Mouse (Mus musculus) liver, embryonic 14.5 days (tissue): ENCODE measurements around the gene C1rb. TPM values are rescaled to one million over a fixed set of nuclear protein-coding genes. Genes with fewer than 3 reads are reported as not detected.
"Not testable (repeated sequence)": the region's sequence is repeated elsewhere in the genome, so short reads cannot be mapped to it uniquely, and the experiment has no call there.

Source experiments
- ATAC-seq: fragments of 200-750 bp; cut with Nextera tagmentation; 2 replicates; pipeline ENCODE4 v1.8.0; 2017; ENCODE audit warnings: moderate number of reproducible peaks, mild to moderate bottlenecking, moderate library complexity; ENCODE audit not compliant: insufficient read depth
- DNase-seq, 3 experiments: peaks; one replicate each; pipeline ENCODE4 v3.0.0-alpha.2; 2012 to 2013; ENCODE audit warnings: low read depth in 3 of 3, low spot score in 3 of 3
- H3K27ac ChIP-seq: fragments of 300-500 bp; sonication (generic); 2 replicates; pipeline ENCODE4 v1.5.1; 2014; ENCODE audit warnings: moderate library complexity, mild to moderate bottlenecking, control low read depth, inconsistent platforms
- H3K27me3 ChIP-seq: fragments of 300-500 bp; sonication (generic); 2 replicates; pipeline ENCODE4 v1.6.1; 2014; ENCODE audit warnings: mild to moderate bottlenecking, low read length, moderate library complexity; ENCODE audit not compliant: control insufficient read depth, insufficient read depth
- H3K36me3 ChIP-seq: fragments of 300-500 bp; sonication (generic); replicated peaks from 2 replicates; pipeline ENCODE4 v1.6.1; 2014; ENCODE audit warnings: low read depth; ENCODE audit not compliant: control insufficient read depth, insufficient read depth
- H3K4me1 ChIP-seq, 2 experiments: fragments of 200-500 bp in 1 of 2; fragments of 300-500 bp in 1 of 2; sonication (generic) in 1 of 2; replicated peaks; 2 replicates each; pipeline ENCODE4 v1.6.1; 2012 to 2014; ENCODE audit warnings: antibody characterized with exemption in 1 of 2, inconsistent platforms in 1 of 2, low read length in 1 of 2; ENCODE audit not compliant: control insufficient read depth in 2 of 2, insufficient read depth in 2 of 2
- H3K4me2 ChIP-seq: fragments of 300-500 bp; sonication (generic); 2 replicates; pipeline ENCODE4 v1.6.1; 2014; ENCODE audit warnings: low read depth, mild to moderate bottlenecking, control low read depth, moderate library complexity
- H3K4me3 ChIP-seq, 2 experiments: fragments of 200-500 bp in 1 of 2; fragments of 300-500 bp in 1 of 2; sonication (generic) in 1 of 2; 2 replicates each; pipeline ENCODE4 v1.5.1; 2012 to 2014; ENCODE audit warnings: low read depth in 2 of 2, low read length in 2 of 2, mild to moderate bottlenecking in 2 of 2, control low read depth in 1 of 2, inconsistent platforms in 1 of 2, moderate library complexity in 1 of 2; ENCODE audit not compliant: insufficient read depth in 1 of 2
- H3K9ac ChIP-seq: fragments of 300-500 bp; sonication (generic); replicated peaks from 2 replicates; pipeline ENCODE4 v1.6.1; 2014; ENCODE audit warnings: mild to moderate bottlenecking, control low read depth, moderate library complexity
- H3K9me3 ChIP-seq: fragments of 300-500 bp; sonication (generic); 2 replicates; pipeline ENCODE4 v1.6.1; 2016; ENCODE audit warnings: low read length, mixed read lengths; ENCODE audit not compliant: control insufficient read depth
- CTCF ChIP-seq: IDR thresholded peaks from 2 replicates; pipeline ENCODE4 v1.5.1; 2016; ENCODE audit warnings: antibody characterized with exemption, low read depth, control low read depth
- EP300 ChIP-seq: IDR thresholded peaks from 2 replicates; pipeline ENCODE4 v1.6.1; 2016; ENCODE audit warnings: antibody characterized with exemption, low read depth
- WGBS: fragments of 180-500 bp; shearing (Covaris S2); extraction: QIAGEN DNeasy Blood & Tissue Kit; methylation state at CpG from one replicate; pipeline ENCODE4 v1.1.7; 2014; ENCODE audit not compliant: insufficient replicate concordance; 5-methylcytosine and 5-hydroxymethylcytosine counted together
- polyA plus RNA-seq, 2 experiments: library from polyadenylated mRNA; depleted of rRNA in 1 of 2; stranded (reverse) in 1 of 2; unstranded in 1 of 2; fragments of >200 nt; fragmentation: Nextera tagmentation in 1 of 2; extraction: Ambion mirVana in 1 of 2; gene quantifications; 2 replicates each; pipeline versions ENCODE4 v1.2.1 to v1.2.3; 2012 to 2014

The C1rb gene
- polyA plus RNA-seq, 2 experiments, result not detected

DNA sequence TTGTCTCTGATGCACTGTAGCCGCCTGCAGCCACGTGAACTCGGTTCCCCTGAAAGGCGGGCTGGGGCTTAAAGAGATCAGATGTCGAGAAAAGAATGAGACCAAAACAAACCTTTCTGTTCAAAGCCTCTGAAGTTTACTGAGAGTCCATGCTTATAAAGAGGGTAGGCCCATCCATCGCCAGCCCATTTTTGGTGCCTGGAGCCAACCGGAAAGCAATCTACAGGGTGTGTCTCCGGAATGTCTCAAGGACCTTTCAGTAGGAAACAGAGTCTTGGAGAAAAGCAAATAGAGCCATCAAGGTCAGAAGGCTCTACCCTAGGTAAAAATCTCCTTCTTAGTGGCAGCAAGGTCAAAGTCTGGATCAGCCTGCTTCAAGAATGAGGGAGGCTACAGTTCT lies 23.0 kb downstream of the C1rb start:
- TF ChIP-seq EP300 (no peak), CTCF (no peak)
- WGBS, result 77% methylated on average over 8 of the region's 8 CpGs
- H3K27me3 ChIP-seq, result no peaks in the 10 kb centered on the region

DNA sequence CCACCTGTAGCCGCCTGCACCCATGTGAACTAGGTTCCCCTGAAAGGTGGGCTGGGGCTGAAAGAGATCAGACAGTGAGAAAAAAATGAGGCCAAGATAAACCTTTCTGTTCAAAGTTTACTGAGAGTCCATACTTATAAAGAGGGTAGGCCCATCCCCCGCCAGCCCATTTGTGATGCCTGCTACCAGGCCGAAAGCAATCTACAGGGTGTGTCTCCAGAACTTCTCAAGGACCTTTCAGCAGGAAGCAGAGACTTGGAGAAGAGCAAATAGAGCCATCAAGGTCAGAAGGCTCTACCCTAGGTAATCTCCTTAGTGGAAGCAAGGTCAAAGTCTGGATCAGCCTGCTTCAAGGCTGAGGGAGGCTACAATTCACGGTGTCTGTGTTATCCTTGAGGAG lies 31.9 kb downstream of the C1rb start:
- no peak overlapping the region for H3K4me2 ChIP-seq
- ATAC-seq (no peak), DNase-seq (no peak)
- no peaks in the 10 kb centered on the region for H3K4me1 ChIP-seq
- no peak overlapping the region for H3K27ac ChIP-seq
- TF ChIP-seq EP300, result no peak
- no peak for TF ChIP-seq CTCF
- WGBS, result 79% methylated on average over 4 of the region's 4 CpGs
- no peaks in the 10 kb centered on the region for H3K9me3 ChIP-seq
- no peaks in the 10 kb centered on the region for H3K27me3 ChIP-seq
- no peak overlapping the region for H3K9ac ChIP-seq
- H3K36me3 ChIP-seq, result no peaks in the 10 kb centered on the region
- H3K4me3 ChIP-seq, result no peak overlapping the region

More for the DNA sequence above, 23.0 kb downstream of the C1rb start:
- no peaks in the 10 kb centered on the region for H3K9me3 ChIP-seq
- ATAC-seq (no peak), DNase-seq (no peak)
- no peak overlapping the region for H3K27ac ChIP-seq
- H3K4me1 ChIP-seq, result no peaks in the 10 kb centered on the region
- no peak overlapping the region for H3K9ac ChIP-seq
- no peaks in the 10 kb centered on the region for H3K36me3 ChIP-seq
- H3K4me2 ChIP-seq, result no peak overlapping the region
- no peak overlapping the region for H3K4me3 ChIP-seq

DNA sequence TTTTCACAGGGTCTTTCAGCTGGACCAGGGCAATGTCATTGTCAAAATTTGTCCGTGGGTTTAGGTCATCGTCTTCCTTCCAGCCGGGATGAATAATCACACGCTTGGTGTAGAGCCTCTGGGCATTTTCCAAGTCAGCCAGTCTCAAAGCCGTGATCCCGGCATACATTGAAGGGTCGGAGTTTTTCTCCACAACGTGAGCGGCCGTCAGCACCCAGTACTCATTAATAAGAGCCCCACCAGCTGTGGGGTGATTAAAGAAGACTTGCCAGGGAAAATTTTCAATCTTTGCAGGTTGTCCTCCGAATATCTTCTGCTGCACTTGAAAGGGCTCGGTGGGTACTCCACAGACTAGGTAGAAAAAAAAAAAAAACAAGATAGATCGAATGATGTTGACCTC lies 55.5 kb downstream of the C1rb start:
- no peaks in the 10 kb centered on the region for H3K27me3 ChIP-seq
- TF ChIP-seq CTCF (no peak), EP300 (no peak)
- H3K9me3 ChIP-seq, result no peaks in the 10 kb centered on the region
- H3K36me3 ChIP-seq, result no peaks in the 10 kb centered on the region
- DNase-seq, result no peak
- H3K27ac ChIP-seq, result no peak overlapping the region
- H3K9ac ChIP-seq, result no peak overlapping the region
- no peak for ATAC-seq
- H3K4me1 ChIP-seq, result no peaks in the 10 kb centered on the region
- WGBS, result 74% methylated on average over 13 of the region's 13 CpGs
- H3K4me2 ChIP-seq, result no peak overlapping the region
- no peak overlapping the region for H3K4me3 ChIP-seq

DNA sequence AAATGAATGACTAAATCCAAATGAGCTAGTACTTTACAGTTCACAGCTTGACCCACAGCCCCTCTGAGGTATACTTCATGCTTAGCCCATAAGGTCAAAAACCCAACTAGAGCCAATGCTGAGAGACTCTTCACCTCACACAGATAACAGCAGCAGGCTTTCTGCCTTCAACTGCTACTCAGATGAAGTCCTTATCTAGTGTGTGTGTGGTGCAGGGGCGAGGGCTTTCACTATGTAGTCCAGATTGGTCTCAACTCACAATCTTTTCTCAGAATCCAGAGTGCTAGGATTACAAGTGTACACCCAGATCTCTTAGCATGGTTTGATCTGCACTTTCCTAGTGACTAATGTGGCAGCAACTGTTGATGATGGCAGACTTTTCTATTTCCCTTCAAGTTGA lies 56.1 kb downstream of the C1rb start:
- WGBS, result 7% methylated on average over 1 of the region's 1 CpGs
- H3K27me3 ChIP-seq, H3K4me3 ChIP-seq, H3K27ac ChIP-seq, DNase-seq, H3K9me3 ChIP-seq, H3K9ac ChIP-seq, H3K4me2 ChIP-seq, H3K36me3 ChIP-seq, H3K4me1 ChIP-seq, ATAC-seq: not testable (repeated sequence)

DNA sequence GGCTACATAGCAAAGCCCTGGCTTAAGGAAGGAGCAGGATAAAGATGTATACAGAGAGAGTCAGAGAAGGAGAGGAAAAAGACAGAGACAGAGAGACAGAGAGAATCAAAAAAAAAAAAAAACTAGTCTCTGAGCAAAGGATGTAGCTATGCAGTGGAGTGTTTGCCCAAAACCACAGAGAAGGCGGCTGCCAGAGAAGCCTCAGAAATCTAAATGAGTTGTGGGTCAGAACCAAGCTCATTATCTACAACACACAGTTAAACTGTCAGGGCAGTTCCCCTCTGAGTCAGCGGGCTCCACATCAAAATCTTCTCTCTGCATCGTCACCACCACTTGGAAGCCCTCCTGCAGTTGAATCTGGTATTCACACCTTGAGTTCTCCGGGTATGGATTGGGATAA lies 60.7 kb downstream of the C1rb start:
- H3K27me3 ChIP-seq, result no peaks in the 10 kb centered on the region
- no peaks in the 10 kb centered on the region for H3K9me3 ChIP-seq
- H3K4me2 ChIP-seq, result no peak overlapping the region
- ATAC-seq (no peak), DNase-seq (no peak)
- no peak overlapping the region for H3K4me3 ChIP-seq
- H3K4me1 ChIP-seq, result no peaks in the 10 kb centered on the region
- no peak overlapping the region for H3K27ac ChIP-seq
- no peaks in the 10 kb centered on the region for H3K36me3 ChIP-seq
- TF ChIP-seq EP300 (no peak), CTCF (no peak)
- no peak overlapping the region for H3K9ac ChIP-seq
- 32% methylated on average over 4 of the region's 4 CpGs for WGBS

Other genes with a start within 250 kb of the C1rb start
- gene Pex5, start 155.2 kb upstream of the C1rb start, polyA plus RNA-seq (2012; rRNA removed), result 9.1 and 12.5 TPM in 2 replicates
- gene Pex5, start 155.2 kb upstream of the C1rb start, polyA plus RNA-seq (2014; fragmentation: Nextera tagmentation; extraction: Ambion mirVana), result 14.2 and 16.7 TPM in 2 replicates
- 2.5 and 3.0 TPM in 2 replicates for gene Clstn3, start 105.5 kb upstream of the C1rb start, polyA plus RNA-seq (2012; rRNA removed)
- 1.7 and 2.4 TPM in 2 replicates for gene Clstn3, start 105.5 kb upstream of the C1rb start, polyA plus RNA-seq (2014; fragmentation: Nextera tagmentation; extraction: Ambion mirVana)
- gene C1rl, start 77.2 kb upstream of the C1rb start, polyA plus RNA-seq (2012; rRNA removed), result 3.8 and 3.9 TPM in 2 replicates
- gene C1rl, start 77.2 kb upstream of the C1rb start, polyA plus RNA-seq (2014; fragmentation: Nextera tagmentation; extraction: Ambion mirVana), result 7.3 and 7.6 TPM in 2 replicates
- 4.8 and 7.8 TPM in 2 replicates for gene C1ra, start 57.9 kb upstream of the C1rb start, polyA plus RNA-seq (2012; rRNA removed)
- gene C1ra, start 57.9 kb upstream of the C1rb start, polyA plus RNA-seq (2014; fragmentation: Nextera tagmentation; extraction: Ambion mirVana), result 8.6 and 10.7 TPM in 2 replicates
- gene C1s1, start 27.9 kb upstream of the C1rb start, polyA plus RNA-seq (2012; rRNA removed), result 36.1 and 40.9 TPM in 2 replicates
- 23.9 and 26.4 TPM in 2 replicates for gene C1s1, start 27.9 kb upstream of the C1rb start, polyA plus RNA-seq (2014; fragmentation: Nextera tagmentation; extraction: Ambion mirVana)
- gene C1s2, start 65.8 kb downstream of the C1rb start, polyA plus RNA-seq (2012; rRNA removed), result 0.01 TPM in 1 of 2 replicates, not detected in the other
- gene C1s2, start 65.8 kb downstream of the C1rb start, polyA plus RNA-seq (2014; fragmentation: Nextera tagmentation; extraction: Ambion mirVana), result not detected in 2 replicates
- gene Lpcat3, start 92.7 kb downstream of the C1rb start, polyA plus RNA-seq (2012; rRNA removed), result 61.4 and 65.7 TPM in 2 replicates
- gene Lpcat3, start 92.7 kb downstream of the C1rb start, polyA plus RNA-seq (2014; fragmentation: Nextera tagmentation; extraction: Ambion mirVana), result 64.2 and 67.0 TPM in 2 replicates
- gene Emg1, start 141.9 kb downstream of the C1rb start, polyA plus RNA-seq (2012; rRNA removed), result 91.1 and 103 TPM in 2 replicates
- gene Emg1, start 141.9 kb downstream of the C1rb start, polyA plus RNA-seq (2014; fragmentation: Nextera tagmentation; extraction: Ambion mirVana), result 147 and 162 TPM in 2 replicates
- 101 and 124 TPM in 2 replicates for gene Phb2, start 142.0 kb downstream of the C1rb start, polyA plus RNA-seq (2012; rRNA removed)
- gene Phb2, start 142.0 kb downstream of the C1rb start, polyA plus RNA-seq (2014; fragmentation: Nextera tagmentation; extraction: Ambion mirVana), result 210 and 240 TPM in 2 replicates
- gene Ptpn6, start 168.4 kb downstream of the C1rb start, polyA plus RNA-seq (2012; rRNA removed), result 14.3 and 17.9 TPM in 2 replicates
- gene Ptpn6, start 168.4 kb downstream of the C1rb start, polyA plus RNA-seq (2014; fragmentation: Nextera tagmentation; extraction: Ambion mirVana), result 26.6 and 28.4 TPM in 2 replicates
- 27.9 and 50.2 TPM in 2 replicates for gene Grcc10, start 171.1 kb downstream of the C1rb start, polyA plus RNA-seq (2012; rRNA removed)
- gene Grcc10, start 171.1 kb downstream of the C1rb start, polyA plus RNA-seq (2014; fragmentation: Nextera tagmentation; extraction: Ambion mirVana), result 74.0 and 80.0 TPM in 2 replicates
- gene Gm45234, start 185.7 kb downstream of the C1rb start, polyA plus RNA-seq (2012; rRNA removed), result 0.37 TPM in 1 of 2 replicates, not detected in the other
- gene Gm45234, start 185.7 kb downstream of the C1rb start, polyA plus RNA-seq (2014; fragmentation: Nextera tagmentation; extraction: Ambion mirVana), result not detected in 2 replicates
- 2.5 and 2.8 TPM in 2 replicates for gene Atn1, start 186.2 kb downstream of the C1rb start, polyA plus RNA-seq (2012; rRNA removed)
- 0.58 and 1.5 TPM in 2 replicates for gene Atn1, start 186.2 kb downstream of the C1rb start, polyA plus RNA-seq (2014; fragmentation: Nextera tagmentation; extraction: Ambion mirVana)
- 0.47 and 0.50 TPM in 2 replicates for gene Eno2, start 199.4 kb downstream of the C1rb start, polyA plus RNA-seq (2012; rRNA removed)
- 0.09 TPM in 1 of 2 replicates, not detected in the other for gene Eno2, start 199.4 kb downstream of the C1rb start, polyA plus RNA-seq (2014; fragmentation: Nextera tagmentation; extraction: Ambion mirVana)
- gene Lrrc23, start 209.4 kb downstream of the C1rb start, polyA plus RNA-seq (2012; rRNA removed), result 0.09 TPM in 1 of 2 replicates, not detected in the other
- not detected in 2 replicates for gene Lrrc23, start 209.4 kb downstream of the C1rb start, polyA plus RNA-seq (2014; fragmentation: Nextera tagmentation; extraction: Ambion mirVana)
- gene Spsb2, start 238.4 kb downstream of the C1rb start, polyA plus RNA-seq (2012; rRNA removed), result 4.1 and 5.0 TPM in 2 replicates
- 4.7 and 5.0 TPM in 2 replicates for gene Spsb2, start 238.4 kb downstream of the C1rb start, polyA plus RNA-seq (2014; fragmentation: Nextera tagmentation; extraction: Ambion mirVana)
- gene Tpi1, start 244.0 kb downstream of the C1rb start, polyA plus RNA-seq (2012; rRNA removed), result 266 and 292 TPM in 2 replicates
- 418 and 420 TPM in 2 replicates for gene Tpi1, start 244.0 kb downstream of the C1rb start, polyA plus RNA-seq (2014; fragmentation: Nextera tagmentation; extraction: Ambion mirVana)